Mouse (Mus musculus) ES-Bruce4 (cell line): Measurements from ENCODE around the gene Tnpo2. TPM values are rescaled to one million over a fixed set of nuclear protein-coding genes. Genes with fewer than 3 reads are reported as not detected.

Experiments used
- H3K27ac ChIP-seq: 2 replicates; pipeline ENCODE4 v1.5.1; 2012; ENCODE audit warnings: low read length, inconsistent platforms; ENCODE audit not compliant: insufficient read depth
- H3K27me3 ChIP-seq: 2 replicates; pipeline ENCODE4 v1.6.1; 2012; ENCODE audit warnings: mild to moderate bottlenecking, low read length, inconsistent platforms; ENCODE audit not compliant: control insufficient read depth, poor library complexity, insufficient read depth, severe bottlenecking
- H3K36me3 ChIP-seq: 2 replicates; pipeline ENCODE4 v1.6.1; 2012; ENCODE audit warnings: inconsistent platforms, mild to moderate bottlenecking, low read length, moderate library complexity; ENCODE audit not compliant: control insufficient read depth, poor library complexity, insufficient read depth, severe bottlenecking
- H3K4me1 ChIP-seq: one replicate; pipeline ENCODE4 v1.8.1; 2011; ENCODE audit warnings: low read length; ENCODE audit not compliant: control insufficient read depth, insufficient read depth
- H3K4me3 ChIP-seq: 2 replicates; pipeline ENCODE4 v1.5.1; 2011; ENCODE audit warnings: low read depth, mild to moderate bottlenecking, low read length
- H3K9ac ChIP-seq: 2 replicates; pipeline ENCODE4 v1.6.1; 2012; ENCODE audit warnings: low read depth, mild to moderate bottlenecking, inconsistent platforms; ENCODE audit not compliant: poor library complexity, severe bottlenecking
- H3K9me3 ChIP-seq: replicated peaks from 2 replicates; pipeline ENCODE4 v1.6.1; 2012; ENCODE audit warnings: mild to moderate bottlenecking, low read length, inconsistent platforms; ENCODE audit not compliant: control insufficient read depth, poor library complexity, insufficient read depth, severe bottlenecking
- CTCF ChIP-seq: IDR thresholded peaks from one replicate; pipeline ENCODE4 v1.8.1; 2011; ENCODE audit warnings: low read depth, low read length
- EP300 ChIP-seq: IDR thresholded peaks from 2 replicates; pipeline ENCODE4 v1.6.1; 2011; ENCODE audit warnings: low read depth, low read length; ENCODE audit not compliant: insufficient read depth
- POLR2A ChIP-seq: IDR thresholded peaks from one replicate; pipeline ENCODE4 v1.8.1; 2011; ENCODE audit warnings: low read length; ENCODE audit not compliant: insufficient read depth
- polyA plus RNA-seq: library from polyadenylated mRNA; stranded (reverse); fragments of >200 nt; gene quantifications from 2 replicates; pipeline ENCODE4 v1.2.4, GENCODE M21; 2011; ENCODE audit warnings: low read depth; ENCODE audit not compliant: missing spikeins, insufficient read depth, insufficient read length

The Tnpo2 gene
- polyA plus RNA-seq, 1 experiment: 195 TPM

DNA sequence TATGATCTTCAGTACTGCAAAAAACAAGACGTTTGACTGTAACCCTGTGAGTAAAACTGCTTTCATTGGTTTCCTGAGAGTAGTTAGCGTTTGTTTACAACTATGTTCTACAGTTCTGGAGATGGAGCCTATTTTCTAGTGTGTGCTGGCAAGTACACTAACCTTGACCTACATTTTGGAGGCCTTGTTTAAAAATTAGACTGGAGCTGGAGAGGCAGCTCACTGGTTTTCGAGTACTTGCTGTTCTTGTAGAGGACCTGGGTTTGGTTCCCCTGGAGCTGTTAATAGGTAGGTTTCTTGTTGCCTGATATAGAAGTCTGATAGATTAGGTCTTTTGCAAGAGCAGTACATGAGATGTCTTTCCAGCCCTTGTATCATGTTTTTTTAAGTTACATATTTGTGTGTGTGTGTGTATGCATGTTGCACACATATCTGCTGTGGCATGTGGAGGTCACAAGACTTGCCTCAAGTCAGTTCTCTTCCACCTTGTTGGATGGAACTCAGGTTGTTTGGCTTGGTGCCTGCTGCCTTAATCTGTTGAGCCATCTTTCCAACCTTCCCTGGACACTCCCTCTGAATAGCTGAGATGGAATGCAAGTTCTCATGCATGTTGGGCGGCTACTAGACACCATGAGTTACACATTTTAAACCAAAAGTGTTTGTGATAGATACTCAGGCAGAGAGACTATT lies 3.9 kb upstream of the Tnpo2 start:
- TF ChIP-seq CTCF (no peak), EP300 (no peak), POLR2A (no peak)
- Histone ChIP-seq H3K4me1 (no peaks in the 10 kb centered on the region), H3K9me3 (no peaks in the 10 kb centered on the region), H3K36me3 (peaks cover 42% of the 10 kb centered on the region), H3K9ac (no peak overlapping the region), H3K4me3 (no peak overlapping the region), H3K27me3 (no peaks in the 10 kb centered on the region), H3K27ac (peak overlapping the region; percentile 42; the same call in 1 of the 2 replicates)

DNA sequence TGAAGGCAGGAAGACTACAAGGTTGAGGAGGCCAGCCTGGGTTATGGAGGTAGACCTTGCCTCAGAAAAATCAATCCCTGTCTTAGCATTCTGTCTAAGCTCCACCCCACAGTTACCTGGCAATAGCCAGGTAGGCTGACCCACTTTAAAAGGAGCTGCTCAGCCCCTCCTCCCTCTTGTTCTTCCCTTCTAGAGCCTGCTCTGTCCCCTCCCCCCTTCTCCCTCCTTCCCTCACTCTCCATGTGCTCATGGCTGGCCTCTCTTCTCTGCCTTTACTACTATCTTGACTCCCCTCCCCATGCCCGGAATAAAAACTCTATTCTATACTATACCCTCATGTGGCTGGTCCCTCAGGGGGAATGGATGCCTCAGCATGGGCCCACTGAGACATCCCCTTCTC lies 2.8 kb upstream of the Tnpo2 start:
- Histone ChIP-seq H3K36me3 (peaks cover 37% of the 10 kb centered on the region), H3K4me1 (no peaks in the 10 kb centered on the region), H3K27me3 (no peaks in the 10 kb centered on the region), H3K27ac (peak overlapping the region; percentile 84), H3K9me3 (no peaks in the 10 kb centered on the region), H3K9ac (peak overlapping the region; percentile 99), H3K4me3 (peak overlapping the region; percentile 52; the same call in 1 of the 2 replicates)
- no peak for TF ChIP-seq POLR2A
- TF ChIP-seq EP300: no peak
- no peak for TF ChIP-seq CTCF

DNA sequence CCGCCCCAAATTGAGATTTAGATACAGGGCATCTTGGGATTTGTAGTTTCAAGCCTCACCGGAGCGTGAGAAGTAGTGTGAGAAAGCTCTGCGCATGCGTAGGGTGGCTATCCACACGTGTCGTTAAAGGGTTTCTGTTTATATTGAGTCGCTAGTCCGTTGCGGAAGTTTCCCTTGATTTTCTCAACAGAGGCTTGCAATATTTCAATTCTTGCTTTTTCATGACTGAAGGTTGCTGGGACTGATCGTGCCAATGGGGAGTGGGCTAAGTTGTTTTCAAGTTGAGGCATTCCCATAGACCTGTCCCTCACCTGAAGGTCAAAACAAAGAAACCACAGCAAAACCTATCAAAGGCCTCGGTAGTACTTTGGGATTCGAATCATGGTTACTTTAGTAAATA lies 2.0 kb upstream of the Tnpo2 start:
- H3K9me3 ChIP-seq: no peaks in the 10 kb centered on the region
- H3K27me3 ChIP-seq: no peaks in the 10 kb centered on the region
- no peaks in the 10 kb centered on the region for H3K4me1 ChIP-seq
- H3K9ac ChIP-seq: peak overlapping the region; percentile 99
- H3K36me3 ChIP-seq: peaks cover 29% of the 10 kb centered on the region
- TF ChIP-seq CTCF (no peak), POLR2A (no peak), EP300 (no peak)
- peak overlapping the region; percentile 85 for H3K4me3 ChIP-seq
- H3K27ac ChIP-seq: peak overlapping the region; percentile 78

DNA sequence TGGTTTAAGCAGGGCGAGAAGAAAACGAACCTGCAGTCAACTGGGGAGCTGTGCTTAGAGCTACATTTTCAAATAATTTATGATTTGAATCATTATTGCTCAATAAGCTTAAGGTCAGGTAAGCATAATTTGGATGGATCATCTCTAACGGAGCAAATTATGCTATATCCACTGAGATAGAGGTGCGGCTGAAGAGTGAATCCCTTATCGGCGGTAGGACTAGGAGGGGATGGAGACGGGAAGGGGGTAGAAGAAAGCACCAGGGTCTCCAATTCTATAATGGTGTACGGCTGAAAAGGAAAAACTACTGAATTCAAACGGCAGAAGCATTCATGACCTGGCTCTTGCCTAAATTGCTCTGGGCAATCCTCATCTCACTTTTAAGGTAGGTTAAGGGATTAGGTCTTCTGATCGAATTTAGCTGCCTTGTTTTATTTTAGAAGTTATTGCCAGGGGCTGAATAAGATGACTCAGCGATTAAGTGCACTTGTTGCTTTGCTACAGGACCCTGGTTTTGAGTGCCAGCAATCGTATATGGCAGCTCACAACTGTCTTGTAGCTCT lies 1.5 kb upstream of the Tnpo2 start:
- TF ChIP-seq POLR2A (no peak), CTCF (no peak), EP300 (no peak)
- no peaks in the 10 kb centered on the region for H3K27me3 ChIP-seq
- H3K9me3 ChIP-seq: no peaks in the 10 kb centered on the region
- H3K9ac ChIP-seq: peak overlapping the region; percentile 99
- H3K27ac ChIP-seq: peak overlapping the region; percentile 78
- peaks cover 29% of the 10 kb centered on the region for H3K36me3 ChIP-seq
- H3K4me1 ChIP-seq: no peaks in the 10 kb centered on the region
- peak overlapping the region; percentile 98 for H3K4me3 ChIP-seq

DNA sequence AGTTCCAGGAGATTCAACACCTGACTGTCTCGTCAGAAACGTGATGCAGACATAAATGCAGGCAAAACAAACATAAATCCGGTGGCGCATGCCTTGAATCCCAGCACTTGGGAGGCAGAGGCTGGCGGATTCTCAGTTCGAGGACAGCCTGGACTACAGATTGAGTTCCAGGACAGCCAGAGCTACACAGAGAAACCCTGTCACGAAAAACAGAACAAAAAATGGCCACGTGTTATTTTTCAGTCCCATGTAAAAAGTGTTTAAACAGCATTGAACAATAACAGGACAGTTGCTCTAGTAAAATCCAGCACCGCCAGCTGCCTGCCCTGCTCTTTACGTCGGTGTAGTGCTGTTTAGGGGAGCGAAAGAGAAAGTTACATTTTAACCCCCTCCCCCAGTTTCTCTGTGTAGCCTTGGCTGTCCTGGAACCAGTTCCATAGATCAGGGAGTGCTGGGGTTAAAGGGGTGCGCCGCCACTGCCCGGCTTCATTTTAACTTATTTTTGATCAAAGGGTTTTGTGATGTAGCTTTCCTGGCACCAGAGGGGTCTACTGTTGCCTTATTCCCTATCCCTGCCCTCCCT lies 896 bp upstream of the Tnpo2 start:
- TF ChIP-seq EP300: no peak
- no peak for TF ChIP-seq POLR2A
- no peak for TF ChIP-seq CTCF
- Histone ChIP-seq H3K4me3 (peak overlapping the region; percentile 98), H3K4me1 (no peaks in the 10 kb centered on the region), H3K27me3 (no peaks in the 10 kb centered on the region), H3K36me3 (peaks cover 30% of the 10 kb centered on the region), H3K9me3 (no peaks in the 10 kb centered on the region), H3K9ac (peak overlapping the region; percentile 99), H3K27ac (peak overlapping the region; percentile 78)

DNA sequence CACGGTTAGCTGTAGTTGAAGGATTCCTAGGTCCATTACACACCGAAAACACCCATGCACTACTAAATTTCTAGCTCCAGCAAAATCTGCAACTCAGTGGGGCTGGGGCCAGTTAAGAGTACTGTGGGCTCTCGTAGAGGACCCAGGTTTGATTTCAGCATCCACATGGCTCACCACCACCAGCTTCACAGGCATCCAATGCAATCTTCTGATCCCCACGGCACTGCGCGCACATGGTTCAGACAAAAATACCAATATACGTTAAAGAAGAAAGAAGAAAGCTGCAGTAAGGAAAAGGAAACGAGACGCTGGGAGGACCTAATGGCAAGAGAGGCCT lies 366 bp upstream of the Tnpo2 start:
- no peak for TF ChIP-seq EP300
- no peak for TF ChIP-seq CTCF
- no peaks in the 10 kb centered on the region for H3K4me1 ChIP-seq
- no peaks in the 10 kb centered on the region for H3K27me3 ChIP-seq
- peak overlapping the region; percentile 99 for H3K9ac ChIP-seq
- peak overlapping the region; percentile 98 for H3K4me3 ChIP-seq
- H3K36me3 ChIP-seq: peaks cover 31% of the 10 kb centered on the region
- peak overlapping the region; percentile 78 for H3K27ac ChIP-seq
- H3K9me3 ChIP-seq: no peaks in the 10 kb centered on the region
